Mouse (Mus musculus) Patski (cell line): ENCODE results near the gene Zdhhc5. TPM values are rescaled to one million over a fixed set of nuclear protein-coding genes. Genes with fewer than 3 reads are reported as not detected.
A peak's percentile ranks its signal among the peaks of the same experiment; 100 is the strongest.

Experiments used
- ATAC-seq: fragments of 100-300 bp; one replicate; pipeline ENCODE4 v1.8.0; 2021
- CTCF ChIA-PET: fragments of 350-600 bp; sonication (Branson Sonifier 250); formaldehyde crosslinking; loops from one replicate; lab custom pipeline; 2022; ENCODE audit warnings: inconsistent platforms; lab: Charles Lee
- POLR2A ChIA-PET: fragments of 350-600 bp; sonication (Branson Sonifier 250); formaldehyde crosslinking; loops from one replicate; lab custom pipeline; 2022; ENCODE audit warnings: antibody characterized with exemption, inconsistent platforms; lab: Charles Lee
- DNase-seq: peaks from one replicate; pipeline ENCODE4 v3.0.0-alpha.2; 2011; ENCODE audit warnings: low read depth, low spot score
- H3K27me3 ChIP-seq: fragments of 371-371 bp; one replicate; pipeline ENCODE4 v1.5.1; 2021
- CTCF ChIP-seq: fragments of 100-300 bp; IDR thresholded peaks from one replicate; pipeline ENCODE4 v1.5.1; 2021
- in situ Hi-C: fragments of 300-500 bp; cut with MboI; formaldehyde crosslinking; loops from 3 replicates; pipeline ENCODE4 v1.11.1; 2018; ENCODE audit warnings: low pct_unique_long_range_greater_than_20kb, mixed read lengths
- polyA plus RNA-seq: library from polyadenylated mRNA; unstranded; gene quantifications from one replicate; pipeline ENCODE4 v1.2.3, GENCODE M21; 2021

Zdhhc5 gene
- polyA plus RNA-seq: 65.0 TPM

GRCm38 (mm10) chr2:84714811-84715561 is at the start of gene Zdhhc5:
Gene Zdhhc5 (minus strand): TSS chr2:84715180.
- POLR2A ChIA-PET: interaction anchor here (1.6 kb wide), 1 partner anchor 11 kb away, joined by 5 read pairs; no protein-coding TSS in a partner anchor
- no peaks in the 10 kb centered on the region for H3K27me3 ChIP-seq
- TF ChIP-seq CTCF: no peak
- ATAC-seq (peak; percentile 82), DNase-seq (peak; percentile 95)
- in situ Hi-C loops: no loop called here
- CTCF ChIA-PET: no interaction called here

DNA sequence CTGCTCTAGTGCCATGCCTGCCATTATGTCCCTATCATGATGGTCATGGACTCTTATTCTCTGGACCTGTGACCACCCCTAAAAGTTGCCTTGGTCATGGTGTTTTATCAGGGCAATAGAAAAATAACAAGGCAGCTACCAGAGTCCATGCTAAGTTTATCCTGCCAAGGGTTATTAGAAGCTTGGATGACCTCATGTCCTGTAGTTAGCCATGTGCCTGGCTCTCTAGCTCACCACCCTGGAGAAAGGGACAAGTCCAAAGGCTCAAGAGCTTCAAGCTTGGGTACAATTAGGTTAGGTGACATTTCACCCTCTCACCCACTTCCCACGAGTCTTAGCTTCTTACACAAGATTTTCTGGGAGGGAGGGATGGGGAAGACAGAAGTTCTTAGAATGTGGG is 47.8 kb upstream of the Zdhhc5 start:
- H3K27me3 ChIP-seq: peaks cover 8% of the 10 kb centered on the region
- ATAC-seq (no peak), DNase-seq (no peak)
- POLR2A ChIA-PET: no interaction called here
- TF ChIP-seq CTCF: no peak
- CTCF ChIA-PET: interaction anchor here (1.1 to 1.7 kb wide), 2 partner anchors 24 to 36 kb away, joined by 4 read pairs; partner anchors contain the start of gene Ube2l6
- in situ Hi-C loops: no loop called here

DNA sequence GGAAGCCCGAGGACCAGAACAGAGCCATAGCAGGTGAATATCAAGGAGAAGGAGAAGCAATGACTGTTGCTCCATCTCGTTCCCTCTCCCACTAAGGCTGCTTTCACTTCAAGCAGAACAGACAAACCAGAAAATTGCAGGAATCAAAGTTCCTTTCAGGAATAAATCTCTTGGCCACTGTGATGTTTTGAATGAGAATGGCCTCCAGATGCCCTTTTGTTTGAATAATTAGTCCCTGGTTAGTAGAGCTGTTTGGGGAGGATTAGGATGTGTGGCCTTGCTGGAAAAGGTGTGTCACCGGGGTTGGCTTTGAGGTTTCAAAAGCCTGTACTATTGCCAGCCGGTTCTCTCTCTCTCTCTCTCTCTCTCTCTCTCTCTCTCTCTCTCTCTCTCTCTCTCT is 47.3 kb upstream of the Zdhhc5 start:
- in situ Hi-C loops: no loop called here
- CTCF ChIA-PET: interaction anchor here (1.1 to 1.7 kb wide), 2 partner anchors 23 to 37 kb away, joined by 4 read pairs; partner anchors contain the start of gene Ube2l6

DNA sequence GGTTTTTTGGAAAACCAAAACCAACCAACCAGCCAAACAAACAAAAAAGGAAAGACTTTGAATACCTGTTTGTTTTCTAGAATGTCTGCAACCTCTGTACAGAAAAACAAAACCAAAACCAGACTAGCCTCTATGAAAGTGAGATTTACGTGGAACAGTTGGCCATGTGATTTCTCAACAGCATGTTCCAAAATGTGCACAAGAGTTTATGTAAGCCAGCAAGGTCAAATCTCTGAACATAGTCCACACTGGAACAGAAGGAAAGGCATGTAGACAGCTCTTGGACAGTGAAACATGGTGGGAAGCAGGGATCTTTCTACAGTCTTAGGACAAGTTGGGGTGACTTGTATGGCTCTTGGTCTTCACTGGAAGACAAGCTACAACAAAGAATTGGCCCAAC is 46.9 kb upstream of the Zdhhc5 start:
- in situ Hi-C loops: no loop called here
- no peak for TF ChIP-seq CTCF
- no peak for ATAC-seq

More for the DNA sequence above, 47.3 kb upstream of the Zdhhc5 start:
- POLR2A ChIA-PET: interaction anchor here (0.7 kb wide), 1 partner anchor 805 kb away, joined by 7 read pairs; no protein-coding TSS in a partner anchor
- DNase-seq (no peak), ATAC-seq (no peak)
- no peak for TF ChIP-seq CTCF
- peaks cover 8% of the 10 kb centered on the region for H3K27me3 ChIP-seq

GRCm38 (mm10) chr2:84761309-84761708 is 46.3 kb upstream of the Zdhhc5 start:
- ChIA-PET POLR2A (no interaction called here), CTCF (interaction anchor here (1.4 kb wide), 1 partner anchor 15 kb away, joined by 4 read pairs; no protein-coding TSS in a partner anchor)
- TF ChIP-seq CTCF: no peak
- no peak for DNase-seq
- no peak for ATAC-seq
- in situ Hi-C loops: no loop called here
- peaks cover 8% of the 10 kb centered on the region for H3K27me3 ChIP-seq

More for the DNA sequence above, 46.9 kb upstream of the Zdhhc5 start:
- peaks cover 8% of the 10 kb centered on the region for H3K27me3 ChIP-seq
- ChIA-PET POLR2A (interaction anchor here (0.7 kb wide), 1 partner anchor 806 kb away, joined by 7 read pairs; no protein-coding TSS in a partner anchor), CTCF (interaction anchor here (1.4 kb wide), 1 partner anchor 16 kb away, joined by 4 read pairs; no protein-coding TSS in a partner anchor)
- no peak for DNase-seq

- POLR2A ChIA-PET: no interaction called here
- no peak for ATAC-seq
- no peak for TF ChIP-seq CTCF
- in situ Hi-C loops: no loop called here
- peaks cover 8% of the 10 kb centered on the region for H3K27me3 ChIP-seq
- CTCF ChIA-PET: interaction anchor here (1.4 kb wide), 1 partner anchor 15 kb away, joined by 4 read pairs; no protein-coding TSS in a partner anchor
- DNase-seq: no peak
Measured at GRCm38 (mm10) chr2:84760777-84761176, 45.8 kb upstream of the Zdhhc5 start.

- ChIA-PET CTCF (interaction anchor here (0.6 to 2.8 kb wide), 15 partner anchors 9 to 85 kb away, joined by 3 to 10 read pairs (median 4); partner anchors contain the start of genes Gm19426, Gm28635, Med19 and Ube2l6), POLR2A (interaction anchor here (2.1 kb wide), 1 partner anchor 10 kb away, joined by 6 read pairs; no protein-coding TSS in a partner anchor)
- TF ChIP-seq CTCF: peak; percentile 74
- in situ Hi-C loops: no loop called here
- peak; percentile 76 for ATAC-seq
- H3K27me3 ChIP-seq: peaks cover 2% of the 10 kb centered on the region
- no peak for DNase-seq
Measured at GRCm38 (mm10) chr2:84758542-84759127, 43.7 kb upstream of the Zdhhc5 start.

- H3K27me3 ChIP-seq: peaks cover 6% of the 10 kb centered on the region
- ChIA-PET CTCF (interaction anchor here (0.9 to 2.8 kb wide), 3 partner anchors 15 to 35 kb away, joined by 3 to 10 read pairs (median 4); no protein-coding TSS in a partner anchor), POLR2A (interaction anchor here (1.4 to 2.1 kb wide), 2 partner anchors 9 to 13 kb away, joined by 3 to 6 read pairs; no protein-coding TSS in a partner anchor)
- TF ChIP-seq CTCF: no peak
- in situ Hi-C loops: no loop called here
- no peak for DNase-seq
- ATAC-seq: no peak
Measured at GRCm38 (mm10) chr2:84757026-84757682, 42.2 kb upstream of the Zdhhc5 start.

DNA sequence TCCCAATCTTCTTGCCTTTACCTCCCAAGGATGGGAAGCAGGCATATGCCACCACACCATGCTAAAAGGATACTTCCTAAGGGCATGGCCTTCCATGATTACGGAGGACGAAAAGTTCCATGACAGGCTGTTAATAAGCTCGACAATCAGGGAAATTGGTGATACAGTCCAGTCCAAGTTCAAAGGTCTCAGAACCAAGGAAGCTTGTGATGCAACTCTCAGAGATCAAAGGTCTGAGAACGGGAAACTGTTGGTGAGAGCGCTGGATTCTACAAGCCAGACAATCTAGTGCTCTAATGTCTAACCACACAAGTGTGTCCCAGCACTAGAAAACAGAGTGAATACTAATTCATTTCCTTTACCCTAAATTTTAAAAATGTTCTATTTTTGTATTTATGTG is 41.3 kb upstream of the Zdhhc5 start:
- DNase-seq (no peak), ATAC-seq (no peak)
- no peak for TF ChIP-seq CTCF
- H3K27me3 ChIP-seq: peaks cover 6% of the 10 kb centered on the region
- POLR2A ChIA-PET: interaction anchor here (1.4 kb wide), 1 partner anchor 12 kb away, joined by 3 read pairs; no protein-coding TSS in a partner anchor
- in situ Hi-C loops: no loop called here
- CTCF ChIA-PET: interaction anchor here (1.1 to 4.6 kb wide), 4 partner anchors 10 to 155 kb away, joined by 3 to 21 read pairs (median 5); no protein-coding TSS in a partner anchor

- POLR2A ChIA-PET: interaction anchor here (1.1 kb wide), 1 partner anchor 9 kb away, joined by 3 read pairs; no protein-coding TSS in a partner anchor
- no peak for DNase-seq
- peaks cover 18% of the 10 kb centered on the region for H3K27me3 ChIP-seq
- CTCF ChIA-PET: interaction anchor here (1.2 to 3.3 kb wide), 5 partner anchors 8 to 60 kb away, joined by 3 to 13 read pairs (median 5); partner anchors contain the start of gene Ube2l6
- in situ Hi-C loops: no loop called here
- TF ChIP-seq CTCF: no peak
- no peak for ATAC-seq
Measured at GRCm38 (mm10) chr2:84750115-84750514, 35.1 kb upstream of the Zdhhc5 start.
